Mouse (Mus musculus) embryonic fibroblast, embryonic 13.5 days (primary cell): Measurements from ENCODE around the gene Fbxw5. TPM values are rescaled to one million over a fixed set of nuclear protein-coding genes. Genes with fewer than 3 reads are reported as not detected.
A peak's percentile ranks its signal among the peaks of the same experiment; 100 is the strongest.
"Not testable (repeated sequence)": the region's sequence is repeated elsewhere in the genome, so short reads cannot be mapped to it uniquely, and the experiment has no call there.

Source experiments
- H3K27ac ChIP-seq: 2 replicates; pipeline ENCODE4 v1.5.1; 2012; ENCODE audit warnings: low read length, control low read depth, inconsistent platforms; ENCODE audit not compliant: insufficient read depth
- H3K4me1 ChIP-seq: 2 replicates; pipeline ENCODE4 v1.6.1; 2011; ENCODE audit warnings: low read length; ENCODE audit not compliant: control insufficient read depth, insufficient read depth
- H3K4me3 ChIP-seq: 2 replicates; pipeline ENCODE4 v1.5.1; 2011; ENCODE audit warnings: mild to moderate bottlenecking, control low read depth, low read length; ENCODE audit not compliant: insufficient read depth
- CTCF ChIP-seq: IDR thresholded peaks from 2 replicates; pipeline ENCODE4 v1.5.1; 2011; ENCODE audit warnings: mild to moderate bottlenecking, control low read depth, low read length, moderate library complexity, borderline replicate concordance; ENCODE audit not compliant: insufficient read depth
- POLR2A ChIP-seq: IDR thresholded peaks from 2 replicates; pipeline ENCODE4 v1.6.1; 2011; ENCODE audit warnings: low read depth, mild to moderate bottlenecking, control low read depth, low read length, moderate library complexity
- polyA plus RNA-seq: library from polyadenylated mRNA; stranded (reverse); fragments of >200 nt; gene quantifications from 2 replicates; pipeline ENCODE4 v1.2.4, GENCODE M21; 2011; ENCODE audit warnings: low read depth; ENCODE audit not compliant: missing spikeins, insufficient read length

Gene Fbxw5
- polyA plus RNA-seq, 1 experiment, result 40.7 TPM

DNA sequence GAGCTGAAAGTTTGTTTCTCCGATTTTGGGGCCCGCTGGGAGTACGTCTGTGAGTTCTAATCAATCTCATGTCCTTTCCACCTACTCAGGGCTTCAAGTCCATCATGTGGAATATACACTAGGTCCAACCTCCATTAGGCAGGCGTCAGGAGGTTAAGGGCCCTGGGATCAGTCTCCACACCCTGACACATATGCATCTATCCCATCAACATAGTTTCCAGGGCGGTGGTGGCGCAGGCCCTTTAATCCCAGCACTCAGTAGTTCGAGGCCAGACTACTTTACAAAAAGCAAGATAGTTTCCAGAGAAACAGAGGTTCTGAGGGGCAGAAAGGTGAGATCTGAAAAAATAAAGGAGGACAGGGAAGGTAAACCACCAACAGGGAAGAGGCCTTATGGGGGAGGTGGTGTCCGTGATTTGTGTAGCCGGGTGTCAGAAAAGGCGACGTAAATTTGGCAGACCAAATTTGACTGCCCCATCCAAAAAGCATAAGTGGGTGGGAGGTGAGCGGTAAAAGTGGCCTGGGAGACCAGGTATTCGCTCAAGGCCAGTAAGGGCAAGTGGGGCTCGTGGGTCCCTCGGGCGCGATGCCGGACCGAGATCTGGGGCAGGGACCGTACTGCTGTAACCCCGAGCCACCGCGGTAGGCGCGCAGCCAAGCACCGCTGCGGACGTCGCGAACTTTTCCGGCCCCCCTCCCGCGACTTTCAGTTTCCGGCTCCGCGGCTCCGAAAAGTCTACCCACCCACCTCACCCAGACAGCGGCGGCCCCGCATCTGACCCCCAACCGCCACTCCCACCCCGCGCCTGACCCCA lies 45.7 kb downstream of the Fbxw5 start:
- peak overlapping the region; percentile 71 for H3K4me3 ChIP-seq
- peak overlapping the region; percentile 44 for H3K27ac ChIP-seq
- TF ChIP-seq POLR2A (peak; percentile 30; the same call in 1 of the 2 replicates), CTCF (no peak)
- peaks cover 12% of the 10 kb centered on the region for H3K4me1 ChIP-seq

DNA sequence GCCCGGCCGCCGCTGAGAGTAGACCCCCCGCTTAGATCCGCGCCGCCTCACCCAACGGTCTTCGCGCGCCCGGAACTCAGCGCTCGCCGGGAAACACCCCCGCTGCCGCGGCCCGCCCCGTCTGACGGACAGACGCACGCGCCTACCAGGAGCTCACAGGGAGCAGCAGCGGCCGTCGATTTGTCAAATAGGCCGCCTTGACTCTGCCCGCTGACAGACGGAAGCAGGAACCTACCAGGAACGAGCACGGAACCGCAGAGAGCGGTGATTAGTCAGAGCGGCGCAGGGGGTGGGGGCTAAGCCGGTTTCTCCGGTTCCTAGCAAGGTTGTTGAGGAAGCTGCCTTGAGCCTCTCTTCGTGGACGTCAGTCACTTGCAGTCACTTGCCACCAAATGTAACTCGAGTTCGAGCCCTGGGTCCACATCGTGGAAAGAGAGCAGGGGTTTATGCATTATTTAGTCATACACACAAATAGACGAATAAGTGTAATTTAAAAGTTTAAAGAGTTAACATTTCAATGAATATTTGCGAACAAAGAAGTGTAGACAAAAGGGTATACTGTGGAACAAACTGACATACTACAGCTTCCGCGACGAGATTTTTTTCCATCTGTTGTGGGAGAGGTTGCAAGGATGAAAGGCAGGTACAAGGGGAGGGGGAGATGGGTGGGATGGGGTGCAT lies 46.4 kb downstream of the Fbxw5 start, which contains the start of gene Traf2:
Traf2 (minus strand) TSS at position 130 of the 681 bp plus-strand sequence.
- Histone ChIP-seq H3K4me3 (peak within 1 kb of the TSS; percentile 71), H3K27ac (peak within 1 kb of the TSS; percentile 44), H3K4me1 (peaks cover 9% of the 10 kb centered on the region)
- TF ChIP-seq CTCF, result no peak
- TF ChIP-seq POLR2A, result peak; percentile 78

DNA sequence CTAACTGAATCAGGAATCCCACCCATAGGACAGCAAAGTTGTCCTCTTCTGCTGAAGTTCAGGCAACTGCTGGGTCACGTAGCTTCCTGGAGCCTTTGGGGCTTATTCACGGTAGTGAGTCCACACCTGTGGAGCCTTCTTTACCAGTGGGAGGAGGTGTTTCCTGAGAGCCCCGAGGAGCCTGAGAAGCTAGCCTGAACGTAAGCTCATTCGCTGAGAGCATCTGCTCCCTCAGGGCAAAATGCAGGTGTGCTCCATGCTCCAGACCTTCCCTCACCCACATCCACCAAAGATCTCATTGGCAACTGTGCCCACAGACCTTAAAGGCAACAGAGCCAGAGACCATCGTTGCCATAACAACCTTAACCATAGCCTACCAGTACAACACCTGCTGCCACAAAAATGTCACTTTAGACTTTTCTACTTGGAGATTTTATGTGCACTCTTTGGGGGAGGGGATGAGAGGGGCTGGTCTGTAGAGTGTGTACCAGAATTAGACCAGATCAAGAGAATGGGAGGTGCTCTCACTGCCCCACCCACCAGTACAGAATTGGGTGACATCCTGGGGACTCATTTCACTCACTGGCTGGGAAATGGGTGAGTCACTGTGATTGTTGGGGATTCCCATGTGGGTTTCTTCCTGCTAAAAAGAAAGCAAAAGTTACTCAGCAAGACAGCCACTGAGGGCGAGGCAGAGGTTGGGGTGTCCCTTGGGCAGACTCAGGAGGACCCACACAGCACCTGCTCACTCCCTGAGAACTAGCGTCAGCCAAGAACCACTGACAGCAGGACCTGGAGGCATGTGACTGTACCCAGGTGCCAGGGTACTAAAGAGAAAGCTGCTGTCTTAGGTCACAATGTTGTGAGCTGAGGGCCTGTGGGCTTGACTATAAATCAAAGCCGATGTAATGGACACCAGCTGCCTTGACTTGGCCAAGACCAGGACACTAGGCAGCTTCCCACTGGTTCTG lies 48.8 kb downstream of the Fbxw5 start:
- Histone ChIP-seq H3K4me3 (no peak overlapping the region), H3K27ac (no peak overlapping the region), H3K4me1 (peaks cover 5% of the 10 kb centered on the region; the same call in 1 of the 2 replicates)
- TF ChIP-seq CTCF (no peak), POLR2A (no peak)

DNA sequence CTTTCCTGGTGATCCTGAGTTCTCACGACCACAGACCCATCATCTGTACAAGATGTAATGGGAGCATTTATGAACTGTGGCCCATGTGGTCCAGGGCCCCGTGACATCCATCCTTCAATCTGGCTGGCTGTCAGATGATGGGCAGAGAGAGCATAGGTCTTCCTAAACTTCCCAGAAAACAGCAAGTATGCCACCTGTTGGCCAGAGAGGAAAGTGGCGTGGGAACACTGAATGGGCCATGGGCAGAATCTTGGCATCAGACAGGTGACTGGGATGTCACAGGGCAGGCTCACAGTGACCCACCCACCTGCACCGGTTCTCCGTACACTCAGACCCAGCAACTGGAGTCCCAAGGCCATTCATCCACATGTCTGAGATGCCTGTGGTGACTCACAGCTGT lies 50.6 kb downstream of the Fbxw5 start:
- peak; percentile 59; the same call in 1 of the 2 replicates for TF ChIP-seq CTCF
- no peak for TF ChIP-seq POLR2A

DNA sequence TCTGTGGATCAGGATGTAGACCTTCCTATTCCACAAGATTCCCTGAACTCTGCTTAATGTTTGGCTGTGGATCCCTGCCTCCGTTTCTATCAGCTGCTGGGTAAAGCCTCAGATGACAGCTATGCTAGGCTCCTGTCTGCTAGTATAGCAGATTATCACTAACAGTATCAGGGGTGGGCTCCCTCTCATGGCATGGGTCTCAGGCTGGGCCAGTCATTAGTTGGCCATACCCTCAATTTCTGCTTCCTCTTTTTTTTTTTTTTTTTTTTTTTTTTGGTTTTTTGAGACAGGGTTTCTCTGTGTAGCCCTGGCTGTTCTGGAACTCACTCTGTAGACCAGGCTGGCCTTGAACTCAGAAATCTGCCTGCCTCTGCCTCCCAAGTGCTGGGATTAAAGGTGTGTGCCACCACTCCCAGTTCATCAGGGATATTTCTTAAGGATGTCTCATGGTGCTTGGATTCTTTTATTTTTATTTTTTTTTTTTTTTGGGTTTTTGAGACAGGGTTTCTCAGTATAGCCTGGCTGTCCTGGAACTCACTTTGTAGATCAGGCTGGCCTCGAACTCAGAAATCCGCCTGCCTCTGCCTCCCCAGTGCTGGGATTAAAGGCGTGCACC lies 52.7 kb downstream of the Fbxw5 start:
- H3K4me1 ChIP-seq, H3K27ac ChIP-seq, H3K4me3 ChIP-seq: not testable (repeated sequence)

More for the DNA sequence above, 50.6 kb downstream of the Fbxw5 start:
- Histone ChIP-seq H3K4me3 (no peak overlapping the region), H3K4me1 (0 out of 2 replicates have a peak, but pooled peaks cover 4% of the 10 kb centered on the region), H3K27ac (no peak overlapping the region)

Other genes starting within 250 kb of the Fbxw5 start
- 11.6 and 15.3 TPM in 2 replicates for gene Tmem203, start 245.3 kb upstream of the Fbxw5 start, polyA plus RNA-seq
- 7.1 and 9.5 TPM in 2 replicates for gene Tprn, start 238.1 kb upstream of the Fbxw5 start, polyA plus RNA-seq
- gene Ssna1, start 228.3 kb upstream of the Fbxw5 start, polyA plus RNA-seq, result 46.2 and 49.4 TPM in 2 replicates
- 93.8 and 95.3 TPM in 2 replicates for gene Anapc2, start 228.3 kb upstream of the Fbxw5 start, polyA plus RNA-seq
- gene Tmem210, start 212.6 kb upstream of the Fbxw5 start, polyA plus RNA-seq, result not detected in 2 replicates
- gene Lrrc26, start 210.8 kb upstream of the Fbxw5 start, polyA plus RNA-seq, result not detected in 2 replicates
- gene Grin1, start 181.6 kb upstream of the Fbxw5 start, polyA plus RNA-seq, result 1.6 and 1.7 TPM in 2 replicates
- 41.1 and 70.7 TPM in 2 replicates for gene Man1b1, start 168.4 kb upstream of the Fbxw5 start, polyA plus RNA-seq
- 29.9 and 32.9 TPM in 2 replicates for gene Dpp7, start 144.4 kb upstream of the Fbxw5 start, polyA plus RNA-seq
- 40.0 and 42.2 TPM in 2 replicates for gene Uap1l1, start 135.1 kb upstream of the Fbxw5 start, polyA plus RNA-seq
- 3.3 and 5.2 TPM in 2 replicates for gene Sapcd2, start 128.4 kb upstream of the Fbxw5 start, polyA plus RNA-seq
- gene Entpd2, start 104.9 kb upstream of the Fbxw5 start, polyA plus RNA-seq, result 0.33 and 2.2 TPM in 2 replicates
- gene Npdc1, start 101.4 kb upstream of the Fbxw5 start, polyA plus RNA-seq, result 86.0 and 107 TPM in 2 replicates
- not detected in 2 replicates for gene Fut7, start 77.5 kb upstream of the Fbxw5 start, polyA plus RNA-seq
- 7.8 and 12.1 TPM in 2 replicates for gene Abca2, start 72.0 kb upstream of the Fbxw5 start, polyA plus RNA-seq
- gene Clic3, start 43.9 kb upstream of the Fbxw5 start, polyA plus RNA-seq, result not detected in 2 replicates
- 12.9 and 13.6 TPM in 2 replicates for gene Paxx, start 39.7 kb upstream of the Fbxw5 start, polyA plus RNA-seq
- gene Ptgds, start 30.7 kb upstream of the Fbxw5 start, polyA plus RNA-seq, result not detected in 2 replicates
- not detected in 2 replicates for gene Lcn12, start 6.8 kb upstream of the Fbxw5 start, polyA plus RNA-seq
- 0.91 and 1.2 TPM in 2 replicates for gene C8g, start 969 bp downstream of the Fbxw5 start, polyA plus RNA-seq
- gene Traf2, start 46.2 kb downstream of the Fbxw5 start, polyA plus RNA-seq, result 11.5 and 13.1 TPM in 2 replicates
- gene Edf1, start 57.1 kb downstream of the Fbxw5 start, polyA plus RNA-seq, result 102 and 122 TPM in 2 replicates
- 0.45 and 1.0 TPM in 2 replicates for gene Mamdc4, start 74.1 kb downstream of the Fbxw5 start, polyA plus RNA-seq
- gene Phpt1, start 74.5 kb downstream of the Fbxw5 start, polyA plus RNA-seq, result 33.0 and 46.4 TPM in 2 replicates
- 0.17 and 0.25 TPM in 2 replicates for gene Ajm1, start 81.0 kb downstream of the Fbxw5 start, polyA plus RNA-seq
- 51.0 and 63.2 TPM in 2 replicates for gene Rabl6, start 107.8 kb downstream of the Fbxw5 start, polyA plus RNA-seq
- gene Ccdc183, start 116.9 kb downstream of the Fbxw5 start, polyA plus RNA-seq, result not detected in 2 replicates
- gene Tmem141, start 121.3 kb downstream of the Fbxw5 start, polyA plus RNA-seq, result 17.3 and 18.3 TPM in 2 replicates
- not detected in 2 replicates for gene Fcna, start 127.3 kb downstream of the Fbxw5 start, polyA plus RNA-seq
- not detected in 2 replicates for gene Lcn8, start 152.4 kb downstream of the Fbxw5 start, polyA plus RNA-seq
- not detected in 2 replicates for gene Lcn5, start 157.2 kb downstream of the Fbxw5 start, polyA plus RNA-seq
- not detected in 2 replicates for gene Lcn6, start 176.0 kb downstream of the Fbxw5 start, polyA plus RNA-seq
- gene Lcn10, start 182.0 kb downstream of the Fbxw5 start, polyA plus RNA-seq, result not detected in 2 replicates
- not detected in 2 replicates for gene Obp2a, start 199.3 kb downstream of the Fbxw5 start, polyA plus RNA-seq
- gene Bmyc, start 206.0 kb downstream of the Fbxw5 start, polyA plus RNA-seq, result 14.4 and 21.2 TPM in 2 replicates
- gene Obp2b, start 236.3 kb downstream of the Fbxw5 start, polyA plus RNA-seq, result not detected in 2 replicates